Mouse (Mus musculus) neural tube, embryonic 11.5 days (tissue): ENCODE measurements around the gene Fmo4. TPM values are rescaled to one million over a fixed set of nuclear protein-coding genes. Genes with fewer than 3 reads are reported as not detected.
"Not testable (repeated sequence)": the region's sequence is repeated elsewhere in the genome, so short reads cannot be mapped to it uniquely, and the experiment has no call there.

Experiments
- ATAC-seq: fragments of 200-750 bp; cut with Nextera tagmentation; 2 replicates; pipeline ENCODE4 v1.8.0; 2017; ENCODE audit warnings: moderate number of reproducible peaks, mild to moderate bottlenecking, moderate TSS enrichment, moderate library complexity; ENCODE audit not compliant: insufficient read depth, low FRiP score, low TSS enrichment
- DNase-seq: peaks from one replicate; pipeline ENCODE4 v3.0.0-alpha.2; 2015; ENCODE audit warnings: low spot score
- H3K27ac ChIP-seq: fragments of 300-500 bp; sonication (generic); 2 replicates; pipeline ENCODE4 v1.5.1; 2014; ENCODE audit warnings: low read depth, mild to moderate bottlenecking, low read length
- H3K27me3 ChIP-seq: fragments of 300-500 bp; sonication (generic); 2 replicates; pipeline ENCODE4 v1.6.1; 2014; ENCODE audit warnings: mild to moderate bottlenecking, low read length, mixed read lengths; ENCODE audit not compliant: control insufficient read depth, insufficient read depth
- H3K36me3 ChIP-seq: fragments of 300-500 bp; sonication (generic); 2 replicates; pipeline ENCODE4 v1.6.1; 2014; ENCODE audit warnings: mild to moderate bottlenecking, low read length, moderate library complexity, mixed read lengths; ENCODE audit not compliant: control insufficient read depth, insufficient read depth
- H3K4me1 ChIP-seq: fragments of 300-500 bp; sonication (generic); 2 replicates; pipeline ENCODE4 v1.6.1; 2014; ENCODE audit warnings: low read length, mixed read lengths; ENCODE audit not compliant: control insufficient read depth, insufficient read depth
- H3K4me2 ChIP-seq: fragments of 300-500 bp; sonication (generic); 2 replicates; pipeline ENCODE4 v1.6.1; 2014; ENCODE audit warnings: low read depth, mild to moderate bottlenecking, moderate library complexity
- H3K4me3 ChIP-seq: fragments of 300-500 bp; sonication (generic); 2 replicates; pipeline ENCODE4 v1.5.1; 2014; ENCODE audit warnings: low read depth, low read length
- H3K9ac ChIP-seq: fragments of 300-500 bp; sonication (generic); 2 replicates; pipeline ENCODE4 v1.6.1; 2014; ENCODE audit warnings: mild to moderate bottlenecking, low read length
- H3K9me3 ChIP-seq: fragments of 300-500 bp; sonication (generic); 2 replicates; pipeline ENCODE4 v1.6.1; 2016; ENCODE audit warnings: low read length; ENCODE audit not compliant: control insufficient read depth
- WGBS: fragments of 180-500 bp; shearing (Covaris S2); extraction: QIAGEN DNeasy Blood & Tissue Kit; methylation state at CpG from one replicate; pipeline ENCODE4 v1.1.7; 2014; 5-methylcytosine and 5-hydroxymethylcytosine counted together
- polyA plus RNA-seq: library from polyadenylated mRNA; unstranded; fragments of >200 nt; fragmentation: Nextera tagmentation; extraction: Ambion mirVana; gene quantifications from 2 replicates; pipeline ENCODE4 v1.2.1, GENCODE M21; 2014

Fmo4 gene
- polyA plus RNA-seq, 1 experiment from 2014 or later: 0.28 TPM

DNA sequence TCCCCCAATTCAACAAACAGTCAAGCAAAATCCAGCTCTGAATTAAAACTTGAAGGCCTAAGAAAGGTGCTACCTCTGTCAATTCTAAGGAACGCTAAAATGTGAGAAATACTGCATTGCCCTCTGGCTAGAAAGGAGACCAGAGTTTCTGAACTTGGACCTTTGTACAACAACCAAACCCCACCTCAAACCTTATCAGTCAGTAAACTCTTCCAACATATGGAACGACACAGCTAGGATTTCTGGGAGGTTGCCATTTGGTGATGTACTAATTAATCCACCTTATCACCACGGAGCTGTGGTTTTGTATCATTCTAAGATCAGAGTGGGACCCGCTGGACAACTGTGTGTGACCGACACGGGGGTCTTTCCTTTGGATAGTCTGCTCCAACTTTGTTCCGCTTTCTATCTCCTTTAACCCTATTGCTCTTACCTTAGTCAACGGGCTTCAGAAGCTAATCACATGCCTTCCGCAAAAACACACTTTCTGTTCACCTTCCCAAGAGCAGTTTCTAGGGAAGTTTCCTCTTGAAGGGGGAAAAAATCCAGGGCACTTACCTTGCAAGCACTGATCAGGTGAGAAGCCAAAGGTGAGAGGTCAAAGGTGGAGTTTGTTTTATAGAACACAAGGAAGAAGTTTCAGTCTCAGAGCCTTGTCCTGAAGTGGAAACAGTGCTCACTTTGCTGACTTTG lies 483 bp downstream of the Fmo4 start:
- DNase-seq: no peak

DNA sequence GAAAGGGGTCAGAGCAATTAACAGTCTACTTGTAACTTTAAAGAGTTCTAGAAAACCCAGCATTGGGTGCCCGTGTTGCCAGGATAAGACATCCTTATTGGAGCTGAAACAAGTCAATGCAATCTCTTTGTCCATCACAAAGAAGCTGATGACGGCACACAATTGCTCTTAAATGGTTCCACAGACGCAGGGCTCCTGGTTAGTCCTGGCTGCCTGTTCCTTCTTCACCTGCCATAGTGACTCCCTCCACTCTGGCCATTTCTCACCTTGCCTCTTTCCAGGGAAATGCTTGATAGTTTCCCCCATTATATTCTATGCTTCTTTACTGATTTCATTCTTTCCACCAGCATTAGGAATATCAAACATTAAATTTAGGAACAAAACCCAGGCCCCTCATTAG lies 5.2 kb downstream of the Fmo4 start:
- ATAC-seq (no peak), DNase-seq (no peak)
- no peaks in the 10 kb centered on the region for H3K9me3 ChIP-seq
- no peaks in the 10 kb centered on the region for H3K4me1 ChIP-seq
- 71% methylated on average over 3 of the region's 3 CpGs for WGBS
- no peak overlapping the region for H3K4me3 ChIP-seq
- no peaks in the 10 kb centered on the region for H3K36me3 ChIP-seq
- H3K27me3 ChIP-seq: no peaks in the 10 kb centered on the region
- no peak overlapping the region for H3K4me2 ChIP-seq
- H3K9ac ChIP-seq: no peak overlapping the region
- no peak overlapping the region for H3K27ac ChIP-seq

More for the DNA sequence above, 483 bp downstream of the Fmo4 start:
- Histone ChIP-seq H3K4me1 (no peaks in the 10 kb centered on the region), H3K9ac (no peak overlapping the region), H3K4me2 (no peak overlapping the region), H3K36me3 (no peaks in the 10 kb centered on the region), H3K27ac (no peak overlapping the region), H3K9me3 (no peaks in the 10 kb centered on the region), H3K27me3 (no peaks in the 10 kb centered on the region), H3K4me3 (no peak overlapping the region)
- 92% methylated on average over 9 of the region's 9 CpGs for WGBS
- ATAC-seq: no peak

DNA sequence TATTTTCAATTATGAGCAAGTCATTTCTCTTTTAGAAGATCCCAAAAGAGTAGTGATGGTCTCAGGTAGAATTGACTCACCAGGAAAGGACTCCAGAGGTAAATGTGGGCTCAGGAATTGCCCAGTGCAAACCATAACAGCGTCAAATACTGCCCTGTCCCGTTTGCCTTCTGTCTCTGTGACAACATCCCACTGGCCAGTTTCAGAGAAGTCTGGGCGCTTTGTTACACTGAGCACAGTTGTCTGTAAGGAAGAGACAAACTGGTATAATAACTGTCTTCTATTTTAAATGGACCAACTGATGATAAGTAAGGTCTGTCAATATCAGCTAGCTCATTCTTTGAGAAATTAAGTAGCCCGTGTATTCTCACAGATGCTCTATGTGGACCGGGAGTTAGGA lies 6.3 kb downstream of the Fmo4 start:
- H3K27ac ChIP-seq: no peak overlapping the region
- no peak overlapping the region for H3K4me3 ChIP-seq
- H3K9ac ChIP-seq: no peak overlapping the region
- no peak for ATAC-seq
- 89% methylated on average over 5 of the region's 5 CpGs for WGBS
- H3K4me1 ChIP-seq: no peaks in the 10 kb centered on the region
- no peaks in the 10 kb centered on the region for H3K9me3 ChIP-seq
- H3K36me3 ChIP-seq: no peaks in the 10 kb centered on the region
- no peaks in the 10 kb centered on the region for H3K27me3 ChIP-seq
- DNase-seq: no peak
- no peak overlapping the region for H3K4me2 ChIP-seq

DNA sequence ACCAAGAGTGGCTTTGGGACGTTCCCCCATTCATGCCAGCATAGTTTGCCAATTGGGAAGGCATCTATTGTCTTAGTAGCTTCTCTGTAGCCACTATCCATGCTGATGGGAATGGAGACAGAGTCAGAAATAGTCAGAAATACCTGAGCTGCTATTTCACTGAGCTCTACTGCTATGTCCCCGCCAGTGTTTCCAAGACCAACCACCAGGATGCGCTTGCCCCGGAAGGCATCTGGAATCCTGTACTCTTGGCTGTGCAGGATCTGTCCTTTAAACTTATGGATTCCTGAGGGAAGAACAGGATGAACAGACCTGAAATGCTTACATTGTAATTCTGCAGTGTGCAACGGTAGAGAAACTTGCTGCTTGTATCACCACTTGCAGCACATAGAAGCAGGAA lies 8.8 kb downstream of the Fmo4 start:
- no peak for DNase-seq
- H3K9me3 ChIP-seq: no peaks in the 10 kb centered on the region
- H3K27me3 ChIP-seq: no peaks in the 10 kb centered on the region
- no peak overlapping the region for H3K4me2 ChIP-seq
- ATAC-seq: no peak
- H3K9ac ChIP-seq: no peak overlapping the region
- no peaks in the 10 kb centered on the region for H3K4me1 ChIP-seq
- 63% methylated on average over 5 of the region's 5 CpGs for WGBS
- no peaks in the 10 kb centered on the region for H3K36me3 ChIP-seq
- H3K4me3 ChIP-seq: no peak overlapping the region
- no peak overlapping the region for H3K27ac ChIP-seq

DNA sequence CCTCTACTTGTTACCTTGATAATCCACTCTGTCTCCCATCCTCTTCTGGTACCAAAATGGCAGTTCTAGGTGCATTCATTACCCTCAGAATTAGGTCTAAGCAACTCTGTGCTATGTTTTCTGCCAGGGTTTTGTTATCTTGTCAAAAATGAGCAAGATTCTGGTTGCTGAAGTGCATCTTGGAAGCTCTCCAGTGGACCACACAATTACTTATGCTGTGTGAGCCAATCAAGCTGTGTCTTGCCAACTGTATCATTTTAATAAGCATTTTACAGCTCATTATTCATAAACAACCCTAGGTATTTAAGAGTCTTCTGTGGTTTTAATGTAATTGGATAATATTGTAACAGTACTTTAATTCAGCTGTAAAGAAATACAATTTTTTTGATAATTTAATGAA lies 17.3 kb downstream of the Fmo4 start:
- Histone ChIP-seq H3K4me1 (no peaks in the 10 kb centered on the region), H3K36me3 (no peaks in the 10 kb centered on the region), H3K9ac (no peak overlapping the region), H3K9me3 (no peaks in the 10 kb centered on the region), H3K4me2 (no peak overlapping the region), H3K27me3 (no peaks in the 10 kb centered on the region), H3K27ac (no peak overlapping the region), H3K4me3 (no peak overlapping the region)
- ATAC-seq (no peak), DNase-seq (no peak)

DNA sequence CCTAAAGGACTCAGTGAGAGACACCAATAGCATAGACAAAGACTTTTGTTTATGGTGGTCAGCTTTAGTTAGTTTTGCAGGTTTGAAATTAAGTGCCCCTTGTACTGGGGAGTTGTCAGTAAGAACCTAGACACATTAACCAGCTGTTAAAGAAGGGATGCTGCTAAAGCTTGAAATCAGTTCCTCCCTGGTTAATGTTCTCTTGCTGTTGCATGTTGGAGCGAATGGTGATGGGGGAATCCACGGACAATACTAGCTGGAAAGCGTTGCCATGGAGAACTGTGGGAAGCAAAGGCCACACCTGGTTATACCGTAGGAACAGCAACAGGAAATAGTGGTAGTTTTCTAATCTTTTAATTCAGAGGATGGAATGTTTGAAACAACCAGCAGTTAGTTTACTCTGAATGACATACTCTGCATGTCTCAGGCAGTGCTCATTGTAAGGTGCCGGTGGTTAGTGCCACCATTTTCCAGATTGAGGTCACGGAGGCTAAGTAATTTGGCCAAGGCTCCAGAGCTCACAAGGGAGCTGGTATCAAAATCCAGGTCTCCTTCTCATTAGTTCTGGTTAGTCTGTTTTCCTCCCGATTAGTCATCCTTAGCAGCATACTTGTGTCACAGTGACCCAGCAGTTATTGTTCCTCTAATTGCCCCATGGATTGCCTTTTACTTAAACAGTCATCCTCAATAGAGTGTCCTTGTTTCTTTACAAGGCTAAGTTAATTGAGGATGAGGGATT lies 21.3 kb downstream of the Fmo4 start:
- no peak overlapping the region for H3K4me3 ChIP-seq
- no peak overlapping the region for H3K4me2 ChIP-seq
- no peaks in the 10 kb centered on the region for H3K36me3 ChIP-seq
- 69% methylated on average over 7 of the region's 7 CpGs for WGBS
- H3K9me3 ChIP-seq: no peaks in the 10 kb centered on the region
- no peak overlapping the region for H3K27ac ChIP-seq
- no peaks in the 10 kb centered on the region for H3K4me1 ChIP-seq
- H3K9ac ChIP-seq: no peak overlapping the region
- no peak for DNase-seq
- no peaks in the 10 kb centered on the region for H3K27me3 ChIP-seq
- no peak for ATAC-seq

DNA sequence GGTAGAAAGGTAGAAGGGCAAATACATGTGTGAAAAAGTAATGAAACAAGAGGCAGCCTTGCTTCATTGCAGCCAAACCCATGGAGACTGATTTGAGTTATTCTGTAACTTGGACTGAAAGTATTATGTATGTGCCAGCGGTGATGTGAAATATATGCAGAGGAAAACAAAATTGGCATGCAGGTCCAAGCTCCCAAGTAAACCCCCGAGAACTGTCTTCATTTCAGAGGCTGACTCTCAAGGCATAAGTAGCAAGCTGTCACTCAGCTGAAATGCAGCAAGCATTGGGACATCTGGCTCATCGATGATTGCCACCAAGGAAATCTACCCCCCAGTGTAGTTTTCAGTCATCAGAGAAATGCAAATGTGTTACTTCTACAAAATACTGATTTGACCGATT lies 28.6 kb downstream of the Fmo4 start:
- WGBS: 83% methylated on average over 4 of the region's 4 CpGs

DNA sequence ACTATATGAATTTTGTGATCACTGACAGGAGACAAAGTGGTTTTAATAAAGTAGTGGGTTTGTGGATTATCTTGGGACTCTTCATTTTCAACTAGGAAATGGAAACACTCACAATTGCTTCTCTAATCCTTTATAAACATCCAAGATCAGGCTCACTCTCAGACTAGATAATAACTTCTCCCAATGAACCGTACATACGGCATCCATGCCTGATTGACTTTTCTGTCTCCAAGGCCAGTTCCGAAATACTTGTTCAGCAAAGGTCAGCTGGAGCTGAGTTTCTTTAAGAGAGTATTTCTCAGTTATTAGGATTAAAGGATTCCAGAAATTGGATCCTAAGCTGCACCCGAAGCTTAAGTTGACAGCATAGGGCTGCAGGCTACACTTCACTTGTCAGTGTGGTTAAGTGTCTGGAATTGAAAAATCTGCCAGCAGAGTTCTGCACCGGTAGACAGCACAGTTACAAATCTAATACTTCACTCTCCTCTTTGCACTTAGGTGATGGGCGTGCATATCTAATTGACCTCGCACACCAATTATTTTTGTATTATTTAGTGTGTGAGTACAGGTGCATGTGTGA lies 30.0 kb downstream of the Fmo4 start:
- Histone ChIP-seq H3K36me3 (no peaks in the 10 kb centered on the region), H3K9ac (no peak overlapping the region), H3K4me2 (no peak overlapping the region), H3K4me3 (no peak overlapping the region), H3K4me1 (no peaks in the 10 kb centered on the region), H3K9me3 (no peaks in the 10 kb centered on the region), H3K27me3 (no peaks in the 10 kb centered on the region), H3K27ac (no peak overlapping the region)
- DNase-seq (no peak), ATAC-seq (no peak)
- 91% methylated on average over 7 of the region's 7 CpGs for WGBS

More for the DNA sequence above, 28.6 kb downstream of the Fmo4 start:
- DNase-seq (no peak), ATAC-seq (no peak)
- H3K9ac ChIP-seq: no peak overlapping the region
- H3K27ac ChIP-seq: no peak overlapping the region
- no peaks in the 10 kb centered on the region for H3K9me3 ChIP-seq
- H3K36me3 ChIP-seq: no peaks in the 10 kb centered on the region
- H3K4me3 ChIP-seq: no peak overlapping the region
- no peaks in the 10 kb centered on the region for H3K4me1 ChIP-seq
- no peaks in the 10 kb centered on the region for H3K27me3 ChIP-seq
- H3K4me2 ChIP-seq: no peak overlapping the region

DNA sequence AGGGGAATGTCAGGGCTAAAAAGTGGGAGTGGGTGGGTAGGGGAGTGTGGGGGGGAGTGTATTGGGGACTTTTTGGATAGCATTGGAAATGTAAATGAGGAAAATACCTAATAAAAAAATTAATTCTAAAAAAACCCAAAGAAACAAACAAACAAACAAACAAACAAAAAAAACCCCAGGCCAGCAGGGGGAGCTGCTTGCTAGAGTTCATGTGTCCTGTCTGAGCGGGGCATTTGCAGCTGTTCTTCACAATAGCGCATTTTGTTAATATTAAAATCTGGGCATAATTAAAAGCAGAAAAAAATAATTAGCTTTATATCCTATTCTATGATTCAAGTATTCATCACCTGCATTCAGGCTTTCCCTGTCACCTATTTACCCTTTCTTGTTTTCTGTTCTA lies 32.7 kb downstream of the Fmo4 start:
- H3K4me1 ChIP-seq, ATAC-seq, H3K27me3 ChIP-seq, H3K4me2 ChIP-seq, H3K27ac ChIP-seq, DNase-seq, H3K9me3 ChIP-seq, H3K36me3 ChIP-seq, H3K9ac ChIP-seq, H3K4me3 ChIP-seq: not testable (repeated sequence)
- 83% methylated on average over 2 of the region's 2 CpGs for WGBS
